Mouse (Mus musculus): ENCODE measurements around the gene Kctd13.

DNA sequence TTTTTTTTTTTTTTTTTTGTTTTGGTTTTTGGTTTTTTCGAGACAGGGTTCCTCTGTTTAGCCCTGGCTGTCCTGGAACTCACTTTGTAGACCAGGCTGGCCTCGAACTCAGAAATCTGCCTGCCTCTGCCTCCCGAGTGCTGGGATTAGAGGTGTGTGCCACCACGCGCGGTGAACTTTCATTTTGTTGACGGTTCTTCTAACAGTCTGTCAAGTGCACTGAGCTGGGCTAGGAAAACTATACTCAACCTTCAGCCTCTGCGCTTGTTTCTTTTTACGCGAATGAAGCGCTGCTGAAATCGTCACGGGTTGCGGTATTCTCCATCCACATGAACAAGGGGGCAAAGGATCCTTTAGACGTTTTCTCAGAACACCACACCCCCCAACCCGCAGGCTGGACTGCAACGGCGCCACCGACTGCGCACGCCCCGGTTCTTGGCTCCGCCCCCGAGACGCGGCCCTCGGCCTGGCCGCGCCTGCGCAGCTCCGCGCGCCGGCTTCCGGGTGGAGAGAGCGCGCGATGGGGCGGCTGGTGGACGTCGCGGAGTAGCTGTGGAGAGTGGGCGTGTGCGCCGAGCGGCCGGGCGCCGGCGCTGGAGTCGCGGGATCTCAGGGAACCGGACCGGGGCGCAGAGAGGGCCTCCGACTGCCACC, at the start of gene Kctd13:
- TF ChIP-seq POLR2A (IDR thresholded peaks at IDR 0.05; ENCODE audit: control insufficient read depth, extremely low read depth, insufficient read depth, low read length, poor library complexity) (peak; percentile 82), CTCF (IDR thresholded peaks at IDR 0.05; ENCODE audit: borderline replicate concordance, control insufficient read depth, extremely low read depth, insufficient read depth, low read length, poor library complexity) (peak; percentile 60; the same call in 1 of the 2 replicates)

Measured in thymus, adult 2 months (tissue).